Mouse (Mus musculus): Measurements from ENCODE around the gene Gnb3. TPM values are rescaled to one million over a fixed set of nuclear protein-coding genes. Genes with fewer than 3 reads are reported as not detected.
A peak's percentile ranks its signal among the peaks of the same experiment; 100 is the strongest.

The Gnb3 gene
- total and polyA plus RNA-seq, 3 experiments: 0.64 to 4.1 (median 2.2) TPM

DNA sequence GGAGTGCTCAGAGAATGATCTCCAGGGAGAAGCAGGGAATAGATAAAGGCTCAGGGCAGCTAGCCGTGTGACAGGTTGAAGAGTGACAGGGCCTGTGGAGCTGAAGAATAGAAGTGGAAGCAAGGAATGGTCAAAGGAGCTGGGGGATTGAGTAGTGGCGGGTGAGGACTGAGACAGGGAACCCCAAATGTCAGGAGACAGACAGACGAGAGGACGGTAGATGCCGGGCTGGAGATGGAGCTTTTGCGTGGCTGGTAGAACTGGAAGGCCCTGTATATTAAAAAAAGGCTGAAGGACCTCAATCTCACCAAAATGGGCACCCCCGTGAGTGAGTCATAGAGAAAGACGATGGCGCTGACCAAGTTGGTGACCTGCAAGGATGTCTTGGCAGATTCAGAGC, 20.4 kb upstream of the Gnb3 start:
- H3K27me3 ChIP-seq (replicated peaks): peaks cover 27% of the 10 kb centered on the region
- no peak overlapping the region for H3K9ac ChIP-seq (ENCODE audit: insufficient read depth, low read depth)
- H3K4me1 ChIP-seq (ENCODE audit: control insufficient read depth in 1 of 2, insufficient read depth in 2 of 2): peaks cover 32 to 34% of the 10 kb centered on the region in 2 experiments
- no peaks in the 10 kb centered on the region for H3K9me3 ChIP-seq (replicated peaks; ENCODE audit: low read length)
- no peak for DNase-seq (ENCODE audit: extremely low read depth)
- H3K4me2 ChIP-seq (ENCODE audit: insufficient read depth, low read depth, poor library complexity, severe bottlenecking): no peak overlapping the region
- H3K4me3 ChIP-seq (replicated peaks in 1 of 3; ENCODE audit: low read depth in 2 of 3, low read length in 2 of 3, poor library complexity in 1 of 3): no peak overlapping the region
- TF ChIP-seq CTCF (conservative IDR thresholded peaks at IDR 0.05 in 1 of 2, IDR thresholded peaks at IDR 0.05 in 1 of 2; ENCODE audit: low read depth in 2 of 2, low read length in 2 of 2) (no peak), MAZ (IDR thresholded peaks at IDR 0.05; ENCODE audit: low read depth, low read length) (no peak), USF2 (conservative IDR thresholded peaks at IDR 0.05; ENCODE audit: low read depth, low read length) (no peak), SIN3A (IDR thresholded peaks at IDR 0.05; ENCODE audit: low read length) (no peak), RAD21 (IDR thresholded peaks at IDR 0.05; ENCODE audit: low read depth, low read length) (no peak), IRF4 (IDR thresholded peaks at IDR 0.05; ENCODE audit: low read depth, low read length) (no peak), UBTF (IDR thresholded peaks at IDR 0.05; ENCODE audit: low read depth, low read length) (no peak), PAX5 (IDR thresholded peaks at IDR 0.05; ENCODE audit: low read length) (no peak), TBP (conservative IDR thresholded peaks at IDR 0.05; ENCODE audit: low read depth, low read length) (no peak), JUN (IDR thresholded peaks at IDR 0.05; ENCODE audit: insufficient read depth, low read depth, low read length) (no peak), GABPA (IDR thresholded peaks at IDR 0.05; ENCODE audit: insufficient replicate concordance, low read depth, low read length) (no peak), ZMIZ1 (IDR thresholded peaks at IDR 0.05; ENCODE audit: low read depth, low read length) (no peak), POLR2AphosphoS2 (IDR thresholded peaks at IDR 0.05; ENCODE audit: low read depth, low read length) (no peak), KAT2A (IDR thresholded peaks at IDR 0.05; ENCODE audit: insufficient replicate concordance, low read length) (no peak)
- in situ Hi-C loops (cut with MboI; ENCODE audit: low pct_ligation_motif_present, low pct_unique_long_range_greater_than_20kb, low sequenced_read_pairs): loop anchor here (25.0 kb wide), 1 partner anchor 177 kb away; the partner anchor contains the start of genes Acrbp and Ing4
- no peak overlapping the region for H3K27ac ChIP-seq (ENCODE audit: insufficient read depth, low read depth)
- no peaks in the 10 kb centered on the region for H3K79me2 ChIP-seq (replicated peaks; ENCODE audit: control insufficient read depth, extremely low read depth, insufficient read depth, poor library complexity, severe bottlenecking)
- H3K36me3 ChIP-seq (replicated peaks in 1 of 2; ENCODE audit: control insufficient read depth in 1 of 2, insufficient read depth in 1 of 2, low read length in 1 of 2): no peaks in the 10 kb centered on the region
- dilution Hi-C loops (cut with MboI; ENCODE audit: extremely low pct_ligation_motif_present, extremely low pct_unique_long_range_greater_than_20kb, low sequenced_read_pairs): no loop called here

DNA sequence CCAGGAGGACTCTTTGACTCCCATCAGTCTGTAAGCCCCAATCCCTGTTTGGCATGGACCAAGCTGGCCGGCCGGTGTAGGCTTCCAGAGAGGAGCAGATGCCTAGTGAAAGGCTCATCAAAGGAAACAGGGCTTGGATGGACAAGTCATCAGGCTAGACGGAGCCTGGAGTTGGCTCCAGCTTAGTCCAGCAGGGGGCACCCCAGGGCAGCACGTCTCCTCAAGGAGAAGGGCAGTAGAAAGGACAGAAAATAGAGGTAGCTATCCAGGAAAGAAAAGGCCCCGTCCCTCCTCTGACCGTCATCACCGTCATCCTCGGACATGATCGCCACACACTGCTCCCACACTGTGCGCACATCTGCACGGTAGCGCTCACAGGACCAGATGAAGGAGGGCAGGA, 19.6 kb upstream of the Gnb3 start:
- dilution Hi-C loops (cut with MboI; ENCODE audit: extremely low pct_ligation_motif_present, extremely low pct_unique_long_range_greater_than_20kb, low sequenced_read_pairs): no loop called here
- no peaks in the 10 kb centered on the region for H3K36me3 ChIP-seq (replicated peaks in 1 of 2; ENCODE audit: control insufficient read depth in 1 of 2, insufficient read depth in 1 of 2, low read length in 1 of 2)
- no peak overlapping the region for H3K9ac ChIP-seq (ENCODE audit: insufficient read depth, low read depth)
- H3K79me2 ChIP-seq (replicated peaks; ENCODE audit: control insufficient read depth, extremely low read depth, insufficient read depth, poor library complexity, severe bottlenecking): no peaks in the 10 kb centered on the region
- no peak overlapping the region for H3K27ac ChIP-seq (ENCODE audit: insufficient read depth, low read depth)
- H3K27me3 ChIP-seq (replicated peaks): peaks cover 28% of the 10 kb centered on the region
- H3K4me1 ChIP-seq (ENCODE audit: control insufficient read depth in 1 of 2, insufficient read depth in 2 of 2): peaks cover 32% of the 10 kb centered on the region in 2 experiments
- DNase-seq (ENCODE audit: extremely low read depth): peak; percentile 78
- no peak overlapping the region for H3K4me2 ChIP-seq (ENCODE audit: insufficient read depth, low read depth, poor library complexity, severe bottlenecking)
- H3K9me3 ChIP-seq (replicated peaks; ENCODE audit: low read length): no peaks in the 10 kb centered on the region
- H3K4me3 ChIP-seq (replicated peaks in 1 of 3; ENCODE audit: low read depth in 2 of 3, low read length in 2 of 3, poor library complexity in 1 of 3): peak overlapping the region in 1 of 3 experiments; percentile 36
- in situ Hi-C loops (cut with MboI; ENCODE audit: low pct_ligation_motif_present, low pct_unique_long_range_greater_than_20kb, low sequenced_read_pairs): loop anchor here (25.0 kb wide), 1 partner anchor 178 kb away; the partner anchor contains the start of genes Acrbp and Ing4
- TF ChIP-seq RCOR1 (conservative IDR thresholded peaks at IDR 0.05; ENCODE audit: low read depth, low read length): no peak
- no peak for TF ChIP-seq MAX (IDR thresholded peaks at IDR 0.05; ENCODE audit: low read length)
- no peak for TF ChIP-seq HCFC1 (IDR thresholded peaks at IDR 0.05; ENCODE audit: low read depth, low read length)
- TF ChIP-seq CTCF (conservative IDR thresholded peaks at IDR 0.05 in 1 of 2, IDR thresholded peaks at IDR 0.05 in 1 of 2; ENCODE audit: low read depth in 2 of 2, low read length in 2 of 2): peak; percentile 61 to 95
- no peak for TF ChIP-seq EP300 (IDR thresholded peaks at IDR 0.05; ENCODE audit: low read length)
- no peak for TF ChIP-seq JUND (conservative IDR thresholded peaks at IDR 0.05; ENCODE audit: low read depth, low read length)
- TF ChIP-seq KAT2A (IDR thresholded peaks at IDR 0.05; ENCODE audit: insufficient replicate concordance, low read length): no peak
- TF ChIP-seq USF2 (conservative IDR thresholded peaks at IDR 0.05; ENCODE audit: low read depth, low read length): no peak
- TF ChIP-seq NRF1 (IDR thresholded peaks at IDR 0.05; ENCODE audit: low read depth, low read length): 0 out of 2 replicates have a peak, but pooled peaks have one; percentile 18
- no peak for TF ChIP-seq CHD2 (IDR thresholded peaks at IDR 0.05; ENCODE audit: low read length)
- TF ChIP-seq SIN3A (IDR thresholded peaks at IDR 0.05; ENCODE audit: low read length): no peak
- TF ChIP-seq MAZ (IDR thresholded peaks at IDR 0.05; ENCODE audit: low read depth, low read length): no peak
- no peak for TF ChIP-seq ZKSCAN1 (IDR thresholded peaks at IDR 0.05; ENCODE audit: borderline replicate concordance, low read depth, low read length)
- no peak for TF ChIP-seq MAFK (IDR thresholded peaks at IDR 0.05; ENCODE audit: insufficient replicate concordance, low read length)
- TF ChIP-seq MEF2A (IDR thresholded peaks at IDR 0.05; ENCODE audit: borderline replicate concordance, low read depth, low read length): peak; percentile 38; the same call in 1 of the 2 replicates
- TF ChIP-seq ZNF384 (IDR thresholded peaks at IDR 0.05; ENCODE audit: low read depth, low read length): no peak
- peak; percentile 23; the same call in 1 of the 2 replicates for TF ChIP-seq IRF4 (IDR thresholded peaks at IDR 0.05; ENCODE audit: low read depth, low read length)
- TF ChIP-seq ETS1 (conservative IDR thresholded peaks at IDR 0.05; ENCODE audit: low read depth, low read length): no peak
- no peak for TF ChIP-seq POLR2A (IDR thresholded peaks at IDR 0.05; ENCODE audit: low read depth, low read length)
- no peak for TF ChIP-seq JUN (IDR thresholded peaks at IDR 0.05; ENCODE audit: insufficient read depth, low read depth, low read length)
- TF ChIP-seq TCF12 (IDR thresholded peaks at IDR 0.05; ENCODE audit: low read depth, low read length): no peak; the same call in 1 of the 2 replicates
- peak; percentile 41; the same call in 1 of the 2 replicates for TF ChIP-seq MXI1 (IDR thresholded peaks at IDR 0.05; ENCODE audit: low read depth, low read length)
- TF ChIP-seq UBTF (IDR thresholded peaks at IDR 0.05; ENCODE audit: low read depth, low read length): no peak
- TF ChIP-seq TBP (conservative IDR thresholded peaks at IDR 0.05; ENCODE audit: low read depth, low read length): no peak
- TF ChIP-seq E2F4 (IDR thresholded peaks at IDR 0.05; ENCODE audit: insufficient replicate concordance, low read depth, low read length): no peak
- TF ChIP-seq CHD1 (IDR thresholded peaks at IDR 0.05; ENCODE audit: low read depth, low read length): no peak
- TF ChIP-seq ZMIZ1 (IDR thresholded peaks at IDR 0.05; ENCODE audit: low read depth, low read length): no peak

Measured in CH12.LX (cell line).